Mouse (Mus musculus): ENCODE measurements around the gene 5530401A14Rik. TPM values are rescaled to one million over a fixed set of nuclear protein-coding genes. Genes with fewer than 3 reads are reported as not detected.

Gene 5530401A14Rik
- total and polyA plus RNA-seq, 3 experiments, result 0.05 to 0.23 TPM; not detected in 1

GRCm38 (mm10) chr11:81923096-81923495, 62.6 kb downstream of the 5530401A14Rik start:
- H3K36me3 ChIP-seq (replicated peaks), result no peaks in the 10 kb centered on the region
- ATAC-seq (ENCODE audit: extremely low read depth, insufficient number of reproducible peaks, low FRiP score, poor library complexity, severe bottlenecking) (no peak), DNase-seq (ENCODE audit: low spot score) (no peak)
- peaks cover 21% of the 10 kb centered on the region for H3K9me3 ChIP-seq (replicated peaks)
- TF ChIP-seq POLR2AphosphoS5 (IDR thresholded peaks at IDR 0.05; ENCODE audit: insufficient replicate concordance, low read depth, low read length) (no peak), GATA1 (IDR thresholded peaks at IDR 0.05; ENCODE audit: borderline replicate concordance, low read length) (no peak), CTCF (IDR thresholded peaks at IDR 0.05; ENCODE audit: low read depth, low read length) (no peak), GATA2 (IDR thresholded peaks at IDR 0.05; ENCODE audit: borderline replicate concordance, low read depth, low read length) (no peak), TAL1 (conservative IDR thresholded peaks at IDR 0.05; ENCODE audit: low read depth, low read length) (no peak)
- H3K27me3 ChIP-seq (ENCODE audit: insufficient read depth, low read length), result no peaks in the 10 kb centered on the region
- no peak overlapping the region for H3K4me3 ChIP-seq (ENCODE audit: low read depth, low read length)
- no peaks in the 10 kb centered on the region for H3K4me1 ChIP-seq (ENCODE audit: insufficient read depth, low read depth, low read length)

GRCm38 (mm10) chr11:81923626-81924025, 63.2 kb downstream of the 5530401A14Rik start:
- H3K36me3 ChIP-seq (replicated peaks), result no peaks in the 10 kb centered on the region
- no peak overlapping the region for H3K4me3 ChIP-seq (ENCODE audit: low read depth, low read length)
- TF ChIP-seq GATA1 (IDR thresholded peaks at IDR 0.05; ENCODE audit: borderline replicate concordance, low read length) (no peak), CTCF (IDR thresholded peaks at IDR 0.05; ENCODE audit: low read depth, low read length) (no peak), POLR2AphosphoS5 (IDR thresholded peaks at IDR 0.05; ENCODE audit: insufficient replicate concordance, low read depth, low read length) (no peak), GATA2 (IDR thresholded peaks at IDR 0.05; ENCODE audit: borderline replicate concordance, low read depth, low read length) (no peak), TAL1 (conservative IDR thresholded peaks at IDR 0.05; ENCODE audit: low read depth, low read length) (no peak)
- no peaks in the 10 kb centered on the region for H3K4me1 ChIP-seq (ENCODE audit: insufficient read depth, low read depth, low read length)
- DNase-seq (ENCODE audit: low spot score), result no peak
- no peaks in the 10 kb centered on the region for H3K27me3 ChIP-seq (ENCODE audit: insufficient read depth, low read length)
- ATAC-seq (ENCODE audit: extremely low read depth, insufficient number of reproducible peaks, low FRiP score, poor library complexity, severe bottlenecking), result no peak
- H3K9me3 ChIP-seq (replicated peaks), result peaks cover 19% of the 10 kb centered on the region

GRCm38 (mm10) chr11:81926393-81926792, 65.9 kb downstream of the 5530401A14Rik start:
- H3K36me3 ChIP-seq (replicated peaks), result no peaks in the 10 kb centered on the region
- DNase-seq (ENCODE audit: low spot score) (no peak), ATAC-seq (ENCODE audit: extremely low read depth, insufficient number of reproducible peaks, low FRiP score, poor library complexity, severe bottlenecking) (no peak)
- no peaks in the 10 kb centered on the region for H3K4me1 ChIP-seq (ENCODE audit: insufficient read depth, low read depth, low read length)
- TF ChIP-seq CTCF (IDR thresholded peaks at IDR 0.05; ENCODE audit: low read depth, low read length) (no peak), POLR2AphosphoS5 (IDR thresholded peaks at IDR 0.05; ENCODE audit: insufficient replicate concordance, low read depth, low read length) (no peak), GATA1 (IDR thresholded peaks at IDR 0.05; ENCODE audit: borderline replicate concordance, low read length) (no peak), TAL1 (conservative IDR thresholded peaks at IDR 0.05; ENCODE audit: low read depth, low read length) (no peak)
- H3K9me3 ChIP-seq (replicated peaks), result peaks cover 26% of the 10 kb centered on the region
- H3K27me3 ChIP-seq (ENCODE audit: insufficient read depth, low read length), result no peaks in the 10 kb centered on the region
- H3K4me3 ChIP-seq (ENCODE audit: low read depth, low read length), result no peak overlapping the region

DNA sequence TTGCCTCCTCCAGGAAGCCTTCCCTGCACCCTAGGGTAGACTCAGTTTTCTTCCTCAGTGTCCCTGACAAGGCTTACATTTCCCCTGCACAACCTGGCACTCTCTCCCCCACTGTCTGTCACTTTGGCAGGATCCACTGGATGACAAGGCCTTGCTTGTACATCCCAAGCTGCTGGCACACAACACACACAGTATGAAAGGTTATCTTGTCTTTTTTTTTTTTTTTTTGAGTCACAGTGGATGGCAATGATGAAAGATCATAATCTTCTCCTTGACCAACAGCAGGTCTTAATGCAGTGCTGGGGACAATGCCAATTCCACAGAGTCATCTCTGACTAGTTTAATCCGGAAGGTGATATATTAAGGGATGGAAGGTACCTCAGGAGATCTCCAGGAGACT, 77.0 kb downstream of the 5530401A14Rik start:
- H3K4me1 ChIP-seq (ENCODE audit: insufficient read depth, low read depth, low read length), result no peaks in the 10 kb centered on the region
- TF ChIP-seq POLR2AphosphoS5 (IDR thresholded peaks at IDR 0.05; ENCODE audit: insufficient replicate concordance, low read depth, low read length) (no peak), GATA1 (IDR thresholded peaks at IDR 0.05; ENCODE audit: borderline replicate concordance, low read length) (no peak), GATA2 (IDR thresholded peaks at IDR 0.05; ENCODE audit: borderline replicate concordance, low read depth, low read length) (no peak), TAL1 (conservative IDR thresholded peaks at IDR 0.05; ENCODE audit: low read depth, low read length) (no peak), CTCF (IDR thresholded peaks at IDR 0.05; ENCODE audit: low read depth, low read length) (no peak)
- H3K9me3 ChIP-seq (replicated peaks), result peaks cover 72% of the 10 kb centered on the region
- ATAC-seq (ENCODE audit: extremely low read depth, insufficient number of reproducible peaks, low FRiP score, poor library complexity, severe bottlenecking) (no peak), DNase-seq (ENCODE audit: low spot score) (no peak)
- H3K27me3 ChIP-seq (ENCODE audit: insufficient read depth, low read length), result no peaks in the 10 kb centered on the region
- H3K4me3 ChIP-seq (ENCODE audit: low read depth, low read length), result no peak overlapping the region
- H3K36me3 ChIP-seq (replicated peaks), result no peaks in the 10 kb centered on the region

- Histone ChIP-seq H3K4me3 (ENCODE audit: low read depth, low read length) (no peak overlapping the region), H3K36me3 (replicated peaks) (no peaks in the 10 kb centered on the region), H3K27me3 (ENCODE audit: insufficient read depth, low read length) (no peaks in the 10 kb centered on the region), H3K9me3 (replicated peaks) (peaks cover 85% of the 10 kb centered on the region), H3K4me1 (ENCODE audit: insufficient read depth, low read depth, low read length) (no peaks in the 10 kb centered on the region)
- no peak for ATAC-seq (ENCODE audit: extremely low read depth, insufficient number of reproducible peaks, low FRiP score, poor library complexity, severe bottlenecking)
- TF ChIP-seq CTCF (IDR thresholded peaks at IDR 0.05; ENCODE audit: low read depth, low read length) (no peak), GATA1 (IDR thresholded peaks at IDR 0.05; ENCODE audit: borderline replicate concordance, low read length) (no peak), GATA2 (IDR thresholded peaks at IDR 0.05; ENCODE audit: borderline replicate concordance, low read depth, low read length) (no peak), TAL1 (conservative IDR thresholded peaks at IDR 0.05; ENCODE audit: low read depth, low read length) (no peak), POLR2AphosphoS5 (IDR thresholded peaks at IDR 0.05; ENCODE audit: insufficient replicate concordance, low read depth, low read length) (no peak)
- no peak for DNase-seq (ENCODE audit: low spot score)
These were observed 80.5 kb downstream of the 5530401A14Rik start for GRCm38 (mm10) chr11:81940988-81941387.

- DNase-seq (ENCODE audit: low spot score), result no peak
- H3K9me3 ChIP-seq (replicated peaks), result peaks cover 78% of the 10 kb centered on the region
- ATAC-seq (ENCODE audit: extremely low read depth, insufficient number of reproducible peaks, low FRiP score, poor library complexity, severe bottlenecking), result no peak
These were observed 81.7 kb downstream of the 5530401A14Rik start for GRCm38 (mm10) chr11:81942167-81942566.

More at GRCm38 (mm10) chr11:81942167-81942566, 81.7 kb downstream of the 5530401A14Rik start:
- Histone ChIP-seq H3K4me3 (ENCODE audit: low read depth, low read length) (no peak overlapping the region), H3K36me3 (replicated peaks) (no peaks in the 10 kb centered on the region), H3K27me3 (ENCODE audit: insufficient read depth, low read length) (no peaks in the 10 kb centered on the region), H3K4me1 (ENCODE audit: insufficient read depth, low read depth, low read length) (no peaks in the 10 kb centered on the region)
- no peak for TF ChIP-seq CTCF (IDR thresholded peaks at IDR 0.05; ENCODE audit: low read depth, low read length)
- no peak for TF ChIP-seq GATA1 (IDR thresholded peaks at IDR 0.05; ENCODE audit: borderline replicate concordance, low read length)
- no peak for TF ChIP-seq GATA2 (IDR thresholded peaks at IDR 0.05; ENCODE audit: borderline replicate concordance, low read depth, low read length)
- TF ChIP-seq TAL1 (conservative IDR thresholded peaks at IDR 0.05; ENCODE audit: low read depth, low read length), result no peak
- no peak for TF ChIP-seq POLR2AphosphoS5 (IDR thresholded peaks at IDR 0.05; ENCODE audit: insufficient replicate concordance, low read depth, low read length)

Other genes starting within 250 kb of the 5530401A14Rik start
- not detected in 2 replicates for gene Asic2, start 107.8 kb downstream of the 5530401A14Rik start, total RNA-seq (2014; fragmentation: Nextera tagmentation)
- gene Asic2, start 107.8 kb downstream of the 5530401A14Rik start, total RNA-seq (2017), result 0.12 and 0.16 TPM in 2 replicates
- gene Asic2, start 107.8 kb downstream of the 5530401A14Rik start, polyA plus RNA-seq (2012), result not detected in 2 replicates
- gene Ccl2, start 174.9 kb downstream of the 5530401A14Rik start, total RNA-seq (2014; fragmentation: Nextera tagmentation), result not detected in 2 replicates
- not detected in 2 replicates for gene Ccl2, start 174.9 kb downstream of the 5530401A14Rik start, total RNA-seq (2017)
- gene Ccl2, start 174.9 kb downstream of the 5530401A14Rik start, polyA plus RNA-seq (2012), result not detected in 2 replicates
- not detected in 2 replicates for gene Gm17268, start 177.9 kb downstream of the 5530401A14Rik start, total RNA-seq (2014; fragmentation: Nextera tagmentation)
- gene Gm17268, start 177.9 kb downstream of the 5530401A14Rik start, total RNA-seq (2017), result not detected in 2 replicates
- gene Gm17268, start 177.9 kb downstream of the 5530401A14Rik start, polyA plus RNA-seq (2012), result not detected in 2 replicates
- not detected in 2 replicates for gene Ccl7, start 185.0 kb downstream of the 5530401A14Rik start, total RNA-seq (2014; fragmentation: Nextera tagmentation)
- gene Ccl7, start 185.0 kb downstream of the 5530401A14Rik start, total RNA-seq (2017), result not detected in 2 replicates
- gene Ccl7, start 185.0 kb downstream of the 5530401A14Rik start, polyA plus RNA-seq (2012), result not detected in 2 replicates
- gene Ccl11, start 197.2 kb downstream of the 5530401A14Rik start, total RNA-seq (2014; fragmentation: Nextera tagmentation), result not detected in 2 replicates
- gene Ccl11, start 197.2 kb downstream of the 5530401A14Rik start, total RNA-seq (2017), result not detected in 2 replicates
- not detected in 2 replicates for gene Ccl11, start 197.2 kb downstream of the 5530401A14Rik start, polyA plus RNA-seq (2012)
- not detected in 2 replicates for gene Ccl12, start 241.2 kb downstream of the 5530401A14Rik start, total RNA-seq (2014; fragmentation: Nextera tagmentation)
- gene Ccl12, start 241.2 kb downstream of the 5530401A14Rik start, total RNA-seq (2017), result not detected in 2 replicates
- not detected in 2 replicates for gene Ccl12, start 241.2 kb downstream of the 5530401A14Rik start, polyA plus RNA-seq (2012)

All from G1E (cell line).